Mouse (Mus musculus) forebrain, embryonic 15.5 days (tissue): Measurements from ENCODE around the gene Vmn2r92. TPM values are rescaled to one million over a fixed set of nuclear protein-coding genes. Genes with fewer than 3 reads are reported as not detected.
"Not testable (repeated sequence)": the region's sequence is repeated elsewhere in the genome, so short reads cannot be mapped to it uniquely, and the experiment has no call there.

Experiments
- ATAC-seq: fragments of 200-750 bp; cut with Nextera tagmentation; replicated peaks from 2 replicates; pipeline ENCODE4 v1.8.0; 2017; ENCODE audit warnings: mild to moderate bottlenecking, moderate TSS enrichment, moderate library complexity
- H3K27ac ChIP-seq: fragments of 300-500 bp; sonication (generic); replicated peaks from 2 replicates; pipeline ENCODE4 v1.5.1; 2015; ENCODE audit warnings: mild to moderate bottlenecking, inconsistent platforms
- H3K27me3 ChIP-seq: fragments of 300-500 bp; sonication (generic); 2 replicates; pipeline ENCODE4 v1.6.1; 2015; ENCODE audit warnings: inconsistent platforms
- H3K36me3 ChIP-seq: fragments of 300-500 bp; sonication (generic); 2 replicates; pipeline ENCODE4 v1.6.1; 2015; ENCODE audit warnings: mild to moderate bottlenecking, inconsistent platforms
- H3K4me1 ChIP-seq: fragments of 300-500 bp; sonication (generic); 2 replicates; pipeline ENCODE4 v1.6.1; 2015; ENCODE audit warnings: inconsistent platforms
- H3K4me2 ChIP-seq: fragments of 300-500 bp; sonication (generic); replicated peaks from 2 replicates; pipeline ENCODE4 v1.6.1; 2015; ENCODE audit warnings: mild to moderate bottlenecking, inconsistent platforms
- H3K4me3 ChIP-seq: fragments of 300-500 bp; sonication (generic); 2 replicates; pipeline ENCODE4 v1.5.1; 2015; ENCODE audit warnings: mild to moderate bottlenecking, inconsistent platforms
- H3K9ac ChIP-seq: fragments of 300-500 bp; sonication (generic); replicated peaks from 2 replicates; pipeline ENCODE4 v1.6.1; 2015; ENCODE audit warnings: mild to moderate bottlenecking, inconsistent platforms
- H3K9me3 ChIP-seq: fragments of 300-500 bp; sonication (generic); 2 replicates; pipeline ENCODE4 v1.6.1; 2016; ENCODE audit warnings: inconsistent platforms
- WGBS: fragments of 180-500 bp; shearing (Covaris S2); methylation state at CpG from one replicate; pipeline ENCODE4 v1.1.7; 2015; ENCODE audit warnings: mixed read lengths; 5-methylcytosine and 5-hydroxymethylcytosine counted together
- polyA plus RNA-seq: library from polyadenylated mRNA; unstranded; fragments of >200 nt; fragmentation: Nextera tagmentation; extraction: Ambion mirVana; gene quantifications from 2 replicates; pipeline ENCODE4 v1.2.1, GENCODE M21; 2015

Vmn2r92 gene
- not detected in 2 replicates for polyA plus RNA-seq

DNA sequence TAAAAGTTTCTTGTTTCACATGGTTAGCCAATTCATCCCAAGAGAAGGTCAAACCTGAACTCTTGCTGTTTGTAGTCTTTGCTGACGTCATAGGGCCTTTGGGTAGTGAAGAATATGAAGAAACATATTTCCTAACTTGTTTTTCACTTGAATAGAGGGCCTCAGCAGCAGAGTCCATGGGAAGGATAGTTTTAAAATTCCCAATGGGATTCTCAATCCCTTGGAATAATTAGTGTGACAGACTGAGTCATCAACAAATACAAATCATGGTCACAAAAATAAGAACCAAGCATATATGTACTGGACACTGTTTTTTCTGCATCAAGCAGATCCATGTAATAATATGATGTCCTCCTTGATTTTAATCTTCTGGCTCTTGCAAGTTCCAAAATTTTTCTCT lies at the start of gene Vmn2r92:
Gene Vmn2r92 (plus strand): TSS at position 301 of the 400 bp plus-strand sequence.
- 76% methylated on average over 1 of the region's 1 CpGs for WGBS
- not testable (repeated sequence) for H3K4me3 ChIP-seq, H3K4me1 ChIP-seq, ATAC-seq, H3K9me3 ChIP-seq, H3K4me2 ChIP-seq, H3K9ac ChIP-seq, H3K27ac ChIP-seq, H3K27me3 ChIP-seq, H3K36me3 ChIP-seq

DNA sequence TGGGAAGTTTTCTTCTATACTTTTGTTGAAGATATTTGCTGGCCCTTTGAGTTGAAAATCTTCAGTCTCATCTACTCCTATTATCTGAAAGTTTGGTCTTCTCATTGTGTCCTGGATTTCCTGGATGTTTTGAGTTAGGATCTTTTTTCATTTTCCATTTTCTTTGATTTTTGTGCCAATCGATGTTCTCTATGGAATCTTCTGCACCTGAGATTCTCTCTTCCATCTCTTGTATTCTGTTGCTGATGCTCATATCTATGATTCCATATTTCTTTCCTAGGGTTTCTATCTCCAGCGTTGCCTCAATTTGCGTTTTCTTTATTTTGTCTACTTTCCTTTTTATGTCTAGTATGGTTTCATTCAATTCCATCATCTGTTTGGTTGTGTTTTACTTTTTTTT lies 49.4 kb upstream of the Vmn2r92 start:
- not testable (repeated sequence) for H3K9me3 ChIP-seq, ATAC-seq, H3K36me3 ChIP-seq, H3K27me3 ChIP-seq, H3K4me1 ChIP-seq, H3K9ac ChIP-seq, H3K4me3 ChIP-seq, H3K4me2 ChIP-seq, H3K27ac ChIP-seq
- 93% methylated on average over 3 of the region's 3 CpGs for WGBS

DNA sequence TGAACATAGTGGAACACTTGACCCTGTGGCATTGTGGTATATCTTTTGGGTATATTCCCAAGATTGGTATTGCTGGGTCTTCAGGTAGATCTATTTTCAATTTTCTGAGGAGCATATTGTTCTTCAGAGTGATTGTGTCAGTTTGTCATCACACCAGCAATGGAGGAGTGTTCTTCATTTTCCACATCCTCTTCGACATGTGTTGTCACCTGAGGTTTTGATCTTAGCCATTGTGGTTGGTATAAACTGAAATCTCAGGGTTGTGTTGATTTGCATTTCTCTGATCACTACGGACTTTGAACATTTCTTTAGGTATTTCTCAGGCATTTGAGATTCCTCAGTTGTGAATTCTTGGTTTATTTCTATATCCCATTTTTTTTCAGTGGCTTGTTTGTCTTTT lies 9.5 kb downstream of the Vmn2r92 start:
- ATAC-seq, H3K4me2 ChIP-seq, H3K4me3 ChIP-seq, H3K27me3 ChIP-seq, H3K27ac ChIP-seq, H3K9me3 ChIP-seq, H3K4me1 ChIP-seq, H3K9ac ChIP-seq, H3K36me3 ChIP-seq: not testable (repeated sequence)
- 73% methylated on average over 2 of the region's 2 CpGs for WGBS

DNA sequence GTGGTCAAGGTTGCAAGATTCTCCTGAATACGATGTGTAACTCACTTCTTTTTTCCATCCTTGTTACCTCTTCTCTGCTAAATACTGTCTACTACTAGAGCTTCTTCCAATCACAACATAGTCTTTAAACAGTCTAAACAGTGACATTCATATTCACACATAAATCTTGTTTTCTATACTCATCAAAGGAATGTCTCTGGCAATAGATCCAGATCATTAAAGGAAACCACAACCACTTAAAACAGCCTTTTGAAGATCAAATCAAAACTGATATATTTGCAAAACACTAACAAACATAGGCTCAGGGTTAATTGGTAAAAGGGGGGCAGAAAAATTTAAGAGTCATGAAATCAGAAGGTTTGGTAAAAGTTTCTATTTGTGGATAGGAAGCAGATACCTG lies 38.0 kb downstream of the Vmn2r92 start:
- no peak overlapping the region for H3K4me3 ChIP-seq
- H3K4me1 ChIP-seq, result no peaks in the 10 kb centered on the region
- H3K36me3 ChIP-seq, result no peaks in the 10 kb centered on the region
- ATAC-seq, result no peak
- no peak overlapping the region for H3K9ac ChIP-seq
- no peak overlapping the region for H3K4me2 ChIP-seq
- WGBS, result 91% methylated on average over 1 of the region's 1 CpGs
- no peak overlapping the region for H3K27ac ChIP-seq
- peaks cover 6% of the 10 kb centered on the region; the same call in 1 of the 2 replicates for H3K9me3 ChIP-seq
- H3K27me3 ChIP-seq, result no peaks in the 10 kb centered on the region

DNA sequence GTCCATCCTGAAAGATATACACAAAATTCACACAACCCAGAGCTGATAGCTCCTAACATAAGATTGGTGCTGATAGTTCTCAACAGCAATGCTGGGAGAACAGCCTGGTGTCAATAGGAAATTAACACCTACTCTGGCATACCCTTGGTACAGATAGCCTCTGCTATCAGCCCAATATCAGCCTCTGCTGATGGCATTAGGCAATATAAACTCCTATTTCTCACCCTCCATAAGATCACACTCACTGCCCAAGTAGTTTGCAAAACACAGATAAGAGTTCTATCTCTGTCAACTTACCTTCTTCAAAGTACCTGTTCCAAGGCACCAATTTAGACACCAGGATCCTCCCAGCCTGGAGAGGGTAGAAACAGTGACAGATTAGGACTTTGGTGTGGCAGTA lies 69.6 kb downstream of the Vmn2r92 start:
- Histone ChIP-seq H3K9me3 (peaks cover 27% of the 10 kb centered on the region), H3K4me3 (no peak overlapping the region), H3K9ac (no peak overlapping the region), H3K4me1 (no peaks in the 10 kb centered on the region), H3K36me3 (no peaks in the 10 kb centered on the region), H3K27me3 (no peaks in the 10 kb centered on the region), H3K27ac (no peak overlapping the region), H3K4me2 (no peak overlapping the region)
- no peak for ATAC-seq

DNA sequence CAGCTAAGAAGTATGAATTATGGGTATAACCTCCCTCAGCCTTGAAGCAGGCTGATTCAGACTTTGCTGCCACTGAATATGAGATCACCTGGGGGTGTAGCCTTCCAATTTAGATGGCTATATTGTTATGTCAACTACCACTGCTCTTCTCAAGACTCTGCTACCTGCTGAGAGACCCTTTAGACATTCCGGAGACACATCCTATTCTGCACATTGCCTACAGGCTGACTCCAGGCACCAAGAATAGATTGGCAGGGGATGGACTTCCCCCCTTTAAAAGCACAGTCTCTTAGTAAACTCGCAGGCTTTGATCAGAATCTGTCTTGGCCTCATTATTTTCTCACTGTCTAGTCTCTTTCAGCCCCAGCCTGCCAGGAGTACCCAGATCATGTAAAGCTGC lies 80.3 kb downstream of the Vmn2r92 start:
- WGBS, result 78% methylated on average over 2 of the region's 2 CpGs
- Histone ChIP-seq H3K27ac (no peak overlapping the region), H3K36me3 (no peaks in the 10 kb centered on the region), H3K27me3 (no peaks in the 10 kb centered on the region), H3K4me3 (no peak overlapping the region), H3K4me1 (no peaks in the 10 kb centered on the region), H3K9me3 (peaks cover 8% of the 10 kb centered on the region), H3K4me2 (no peak overlapping the region), H3K9ac (no peak overlapping the region)
- no peak for ATAC-seq

DNA sequence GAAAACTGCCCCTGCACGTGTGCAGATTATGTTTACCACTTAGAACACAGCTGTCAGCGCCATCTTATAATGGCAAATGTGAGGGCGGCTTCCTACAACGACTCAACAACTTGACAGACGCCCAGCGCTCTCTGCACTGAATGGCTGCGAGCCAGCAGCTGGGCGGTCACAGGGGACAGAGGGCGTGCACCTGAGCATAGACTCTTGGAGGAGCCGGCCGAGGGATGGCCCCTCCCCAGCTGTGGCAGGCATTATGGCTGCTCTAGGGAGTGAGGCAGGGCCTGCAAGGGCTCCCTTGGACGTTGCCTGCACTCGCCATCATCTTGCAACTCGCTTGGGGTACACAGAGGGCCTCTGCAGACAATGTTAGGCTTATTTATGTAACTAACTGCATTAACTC lies 85.2 kb downstream of the Vmn2r92 start:
- H3K9me3 ChIP-seq, result peaks cover 13% of the 10 kb centered on the region
- no peak overlapping the region for H3K27ac ChIP-seq
- no peaks in the 10 kb centered on the region for H3K27me3 ChIP-seq
- 79% methylated on average over 14 of the region's 14 CpGs for WGBS
- H3K36me3 ChIP-seq, result no peaks in the 10 kb centered on the region
- no peaks in the 10 kb centered on the region for H3K4me1 ChIP-seq
- H3K4me3 ChIP-seq, result no peak overlapping the region
- H3K4me2 ChIP-seq, result no peak overlapping the region
- no peak for ATAC-seq
- H3K9ac ChIP-seq, result no peak overlapping the region

Other genes starting within 250 kb of the Vmn2r92 start
- gene Fpr-rs4, start 130.2 kb upstream of the Vmn2r92 start, polyA plus RNA-seq, result not detected in 2 replicates
- gene Vmn2r124, start 102.5 kb upstream of the Vmn2r92 start, polyA plus RNA-seq, result not detected in 2 replicates
- not detected in 2 replicates for gene Vmn2r91, start 66.9 kb upstream of the Vmn2r92 start, polyA plus RNA-seq
- not detected in 2 replicates for gene Vmn2r94, start 125.9 kb downstream of the Vmn2r92 start, polyA plus RNA-seq
- gene Vmn2r93, start 146.2 kb downstream of the Vmn2r92 start, polyA plus RNA-seq, result not detected in 2 replicates